In genomic region chr9:121249805-121250204, GRCm38 (mm10) we compare ENCODE assay signal across 14 mouse cellular contexts. TPM values are rescaled to one million over a fixed set of nuclear protein-coding genes. Genes with fewer than 3 reads are reported as not detected.
DNase-seq lines count a peak whose midpoint lies in the region; ATAC-seq lines count a peak whose summit lies in the region.
"Had no signal": no experiment of that assay in that cellular context is flagged by ENCODE, and none has a peak within 500 bp of the region (broad histone marks: within the 10 kb centered on the region; RNA-seq: fewer than 3 reads in every experiment).

No protein-coding gene starts in this region.

- no peaks in the 10 kb centered on the region for H3K27me3 ChIP-seq in hindbrain, embryonic 16.5 days (replicated peaks; ENCODE audit: control insufficient read depth, insufficient read depth, low read length)
- H3K27me3 ChIP-seq: hindbrain, embryonic 15.5 days; limb, embryonic 12.5 days had no signal

- H3K4me2 ChIP-seq in hindbrain, embryonic 16.5 days (ENCODE audit: low read length) = no peak overlapping the region
- H3K4me2 ChIP-seq: hindbrain, embryonic 15.5 days; limb, embryonic 12.5 days had no signal

- WGBS in hindbrain, embryonic 16.5 days = 63% methylated on average over 14 of the region's 14 CpGs

- H3K9me3 ChIP-seq in hindbrain, embryonic 16.5 days (ENCODE audit: control insufficient read depth, low read length) = no peaks in the 10 kb centered on the region
- H3K9me3 ChIP-seq: hindbrain, embryonic 15.5 days; limb, embryonic 12.5 days had no signal

- no peaks in the 10 kb centered on the region for H3K4me1 ChIP-seq in hindbrain, embryonic 16.5 days (ENCODE audit: control insufficient read depth, insufficient read depth, low read depth, low read length)
- H3K4me1 ChIP-seq: hindbrain, embryonic 15.5 days; limb, embryonic 12.5 days had no signal

- intact Hi-C loops in gastrocnemius, postnatal 36 days (cut with DNase I) = loop anchor here (5.0 to 10.0 kb wide), 2 partner anchors 357 to 655 kb away; no protein-coding TSS in a partner anchor
- intact Hi-C loops in left cerebral cortex, postnatal 14 days (cut with DNase I) = loop anchor here (2.0 to 10.0 kb wide), 3 partner anchors 125 to 355 kb away; no protein-coding TSS in a partner anchor
- intact Hi-C loops in left cerebral cortex, postnatal 36 days (cut with DNase I) = loop anchor here (2.0 to 10.0 kb wide), 4 partner anchors 125 to 425 kb away; no protein-coding TSS in a partner anchor

- peaks cover 2% of the 10 kb centered on the region; the same call in 1 of the 2 replicates for H3K36me3 ChIP-seq in hindbrain, embryonic 16.5 days (ENCODE audit: control insufficient read depth, insufficient read depth, low read length)
- H3K36me3 ChIP-seq: hindbrain, embryonic 15.5 days had no signal

- no peak overlapping the region for H3K4me3 ChIP-seq in hindbrain, embryonic 16.5 days (ENCODE audit: low read length)
- H3K4me3 ChIP-seq: heart, adult 2 months; hindbrain, embryonic 15.5 days; limb, embryonic 12.5 days had no signal

- peak; percentile 71 for ATAC-seq in common myeloid progenitor, adult 5-6 weeks (replicated peaks; ENCODE audit: low read depth, poor library complexity, severe bottlenecking)
- peak; percentile 89 for ATAC-seq in megakaryocyte, adult 5-6 weeks (ENCODE audit: poor library complexity, severe bottlenecking)
- ATAC-seq in hindbrain, embryonic 16.5 days = no peak
- ATAC-seq: activated CD4-positive, CD25-positive, alpha-beta regulatory T cell, adult 4 months had no signal

- DNase-seq in gastrocnemius, adult 18-20 months (ENCODE audit: low spot score) = peak; percentile 7
- no peak for DNase-seq in gastrocnemius, postnatal 36 days
- DNase-seq in left cerebral cortex, postnatal 14 days (ENCODE audit: low spot score in 2 of 2) = peak; percentile 37 to 46
- no peak for DNase-seq in left cerebral cortex, postnatal 36 days (ENCODE audit: low spot score in 2 of 2)
- DNase-seq in thymus, postnatal 14 days = no peak
- DNase-seq: B cell, adult 2 months; lung, postnatal 10 days had no signal

- H3K27ac ChIP-seq in hindbrain, embryonic 16.5 days (ENCODE audit: low read depth, low read length) = no peak overlapping the region
- H3K27ac ChIP-seq: heart, adult 2 months; hindbrain, embryonic 15.5 days; limb, embryonic 12.5 days had no signal

- H3K9ac ChIP-seq in hindbrain, embryonic 16.5 days (ENCODE audit: low read depth, low read length) = no peak overlapping the region
- H3K9ac ChIP-seq: hindbrain, embryonic 15.5 days; limb, embryonic 12.5 days had no signal

RNA-seq across cellular contexts. Expression of gene Ulk4, which starts 27.2 kb away (rescaled TPM):
- under 1 TPM; 0.07 TPM for total RNA-seq in gastrocnemius, adult 18-20 months (2021)
- under 1 TPM; 0.20 to 0.38 TPM for total RNA-seq in gastrocnemius, postnatal 36 days (2021)
- total RNA-seq in left cerebral cortex, postnatal 14 days (2021) = 1 to 10 TPM; 8.8 to 8.9 TPM
- 10 to 100 TPM in 1 of 2 experiments, 1 to 10 TPM in 1; 6.3 to 11.4 TPM for total RNA-seq in left cerebral cortex, postnatal 36 days (2021)
- total RNA-seq in common myeloid progenitor, adult 5-6 weeks (2017) = 4.0 and 6.4 TPM in 2 replicates
- 0.20 TPM in 1 of 2 replicates, not detected in the other for total RNA-seq in megakaryocyte, adult 5-6 weeks (2015)
- 0.12 and 1.0 TPM in 2 replicates for total RNA-seq in megakaryocyte, adult 5-6 weeks (2017)
- 75.8 and 79.9 TPM in 2 replicates for polyA plus RNA-seq in hindbrain, embryonic 16.5 days (2015; fragmentation: Nextera tagmentation; extraction: Ambion mirVana)

RNA-seq across cellular contexts. Expression of gene Trak1, which starts 47.5 kb away (rescaled TPM):
- total RNA-seq in gastrocnemius, adult 18-20 months (2021) = 100 to 1,000 TPM; 172 to 191 TPM
- 100 to 1,000 TPM; 182 to 188 TPM for total RNA-seq in gastrocnemius, postnatal 36 days (2021)
- total RNA-seq in left cerebral cortex, postnatal 14 days (2021) = 100 to 1,000 TPM; 217 to 226 TPM
- 100 to 1,000 TPM; 229 to 269 TPM for total RNA-seq in left cerebral cortex, postnatal 36 days (2021)
- 25.4 and 32.3 TPM in 2 replicates for total RNA-seq in common myeloid progenitor, adult 5-6 weeks (2017)
- 23.2 and 25.0 TPM in 2 replicates for total RNA-seq in megakaryocyte, adult 5-6 weeks (2015)
- total RNA-seq in megakaryocyte, adult 5-6 weeks (2017) = 20.0 and 22.0 TPM in 2 replicates
- polyA plus RNA-seq in hindbrain, embryonic 16.5 days (2015; fragmentation: Nextera tagmentation; extraction: Ambion mirVana) = 57.8 and 59.3 TPM in 2 replicates

Comparison
In these comparisons a context has a peak if more than half of its experiments do, and no peak if none do; other contexts are left out.
1. DNase-seq: peak in gastrocnemius, adult 18-20 months (single experiment) and left cerebral cortex, postnatal 14 days (2 of 2); none in gastrocnemius, postnatal 36 days (0 of 2), left cerebral cortex, postnatal 36 days (0 of 2) and thymus, postnatal 14 days (single experiment).